Comparison of ENCODE assay signal across 7 mouse cellular contexts in the genomic region with DNA sequence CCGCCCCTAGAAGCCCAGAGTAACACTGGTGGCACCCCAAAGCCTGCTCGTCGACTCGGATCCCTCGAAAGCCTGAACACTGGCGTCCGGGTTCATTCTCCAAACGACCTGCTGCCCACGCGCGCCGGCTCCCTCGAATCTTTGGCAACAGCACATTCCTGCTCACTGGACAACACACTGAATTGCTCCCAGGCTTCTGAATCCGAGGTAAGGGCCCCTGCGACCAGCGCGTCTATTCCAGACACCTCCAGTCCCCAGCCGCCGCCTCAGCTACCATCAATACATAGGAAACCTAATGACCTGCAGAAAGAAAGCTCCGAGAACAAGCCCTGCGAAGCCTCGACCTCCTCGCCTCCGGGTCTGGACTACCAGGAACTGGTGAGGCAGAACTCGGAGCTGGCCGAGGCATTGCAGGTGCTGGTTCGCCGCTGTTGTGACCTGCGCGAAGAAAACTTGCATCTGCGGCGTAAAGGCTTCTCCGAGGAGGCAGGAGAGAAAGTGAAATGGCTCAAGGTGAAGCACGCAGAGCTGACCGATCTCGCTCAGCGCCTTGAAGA. TPM values are rescaled to one million over a fixed set of nuclear protein-coding genes. Genes with fewer than 3 reads are reported as not detected.
DNase-seq lines count a peak whose midpoint lies in the region; ATAC-seq and TF ChIP-seq lines count a peak whose summit lies in the region.

No protein-coding gene starts in this region.

- peaks cover 3% of the 10 kb centered on the region; the same call in 1 of the 2 replicates for H3K79me2 ChIP-seq in MEL (ENCODE audit: control insufficient read depth, insufficient read depth, low read length, poor library complexity)

- peak; percentile 6 for DNase-seq in left cerebral cortex, adult 11 months (ENCODE audit: low spot score)
- DNase-seq in left cerebral cortex, adult 9 months (ENCODE audit: low spot score in 2 of 2): no peak
- DNase-seq in MEL (ENCODE audit: low read depth, low spot score): no peak
- peak; percentile 12 to 47 for DNase-seq in kidney, postnatal 36 days
- DNase-seq in ovary, postnatal 14 days (ENCODE audit: low spot score): no peak

- H3K27me3 ChIP-seq in MEL (ENCODE audit: control insufficient read depth in 1 of 2, insufficient read depth in 2 of 2, low read length in 2 of 2): no peaks in the 10 kb centered on the region
- peaks cover 31% of the 10 kb centered on the region for H3K27me3 ChIP-seq in embryonic facial prominence, embryonic 15.5 days
- peaks cover 19% of the 10 kb centered on the region for H3K27me3 ChIP-seq in midbrain, embryonic 13.5 days

- H3K27ac ChIP-seq in MEL (ENCODE audit: control insufficient read depth, low read depth, low read length): no peak overlapping the region
- H3K27ac ChIP-seq in embryonic facial prominence, embryonic 15.5 days (replicated peaks): no peak overlapping the region
- H3K27ac ChIP-seq in midbrain, embryonic 13.5 days: peak overlapping the region; percentile 88

- TF ChIP-seq EP300 in MEL (IDR thresholded peaks at IDR 0.05; ENCODE audit: low read depth in 1 of 2, low read length in 2 of 2): no peak

- peaks cover 2 to 7% of the 10 kb centered on the region in 2 experiments; a peak in 1 of 4 replicates for H3K4me1 ChIP-seq in MEL (ENCODE audit: control insufficient read depth in 1 of 2, insufficient read depth in 2 of 2, low read length in 2 of 2)
- H3K4me1 ChIP-seq in embryonic facial prominence, embryonic 15.5 days: peaks cover 22% of the 10 kb centered on the region
- H3K4me1 ChIP-seq in midbrain, embryonic 13.5 days (replicated peaks): peaks cover 25% of the 10 kb centered on the region

- peak overlapping the region; percentile 77 for H3K9ac ChIP-seq in MEL (ENCODE audit: control insufficient read depth, low read depth, low read length, poor library complexity, severe bottlenecking)
- H3K9ac ChIP-seq in embryonic facial prominence, embryonic 15.5 days: no peak overlapping the region; the same call in 1 of the 2 replicates
- H3K9ac ChIP-seq in midbrain, embryonic 13.5 days (replicated peaks): peak overlapping the region; percentile 72

- H3K36me3 ChIP-seq in MEL (ENCODE audit: control insufficient read depth in 1 of 2, insufficient read depth in 2 of 2, low read length in 2 of 2): 0 out of 4 replicates have a peak, but pooled peaks cover 0 to 3% of the 10 kb centered on the region in 2 experiments
- H3K36me3 ChIP-seq in embryonic facial prominence, embryonic 15.5 days: no peaks in the 10 kb centered on the region
- H3K36me3 ChIP-seq in midbrain, embryonic 13.5 days: no peaks in the 10 kb centered on the region; the same call in 1 of the 2 replicates

- 0 out of 2 replicates have a peak, but pooled peaks have one; percentile 8 for ATAC-seq in embryonic facial prominence, embryonic 15.5 days (ENCODE audit: insufficient number of reproducible peaks, low FRiP score, low TSS enrichment, low read depth)
- peak; percentile 21 for ATAC-seq in midbrain, embryonic 13.5 days

- TF ChIP-seq RAD21 in MEL (IDR thresholded peaks at IDR 0.05; ENCODE audit: low read depth, low read length): no peak

- H3K9me3 ChIP-seq in MEL (replicated peaks; ENCODE audit: insufficient read depth, low read length): no peaks in the 10 kb centered on the region
- H3K9me3 ChIP-seq in embryonic facial prominence, embryonic 15.5 days (replicated peaks): no peaks in the 10 kb centered on the region
- H3K9me3 ChIP-seq in midbrain, embryonic 13.5 days: no peaks in the 10 kb centered on the region

- no peak for TF ChIP-seq CTCF in MEL (IDR thresholded peaks at IDR 0.05 in 2 of 3, conservative IDR thresholded peaks at IDR 0.05 in 1 of 3; ENCODE audit: control insufficient read depth in 1 of 3, insufficient read depth in 1 of 3, low read depth in 2 of 3, low read length in 3 of 3, poor library complexity in 1 of 3, severe bottlenecking in 1 of 3)

- peak overlapping the region; percentile 56 to 79 for H3K4me3 ChIP-seq in MEL (ENCODE audit: control insufficient read depth in 1 of 2, insufficient read depth in 1 of 2, low read depth in 2 of 2, low read length in 2 of 2)
- peak overlapping the region; percentile 64 for H3K4me3 ChIP-seq in embryonic facial prominence, embryonic 15.5 days (replicated peaks)
- peak overlapping the region; percentile 57 for H3K4me3 ChIP-seq in midbrain, embryonic 13.5 days (replicated peaks)

- H3K4me2 ChIP-seq in embryonic facial prominence, embryonic 15.5 days (replicated peaks): peak overlapping the region; percentile 99
- H3K4me2 ChIP-seq in midbrain, embryonic 13.5 days (replicated peaks): peak overlapping the region; percentile 87

- 1% methylated on average over 37 of the region's 37 CpGs for WGBS in embryonic facial prominence, embryonic 15.5 days
- WGBS in midbrain, embryonic 13.5 days: under 1% methylated on average over 37 of the region's 37 CpGs

- no peak for TF ChIP-seq POLR2A in MEL (IDR thresholded peaks at IDR 0.05; ENCODE audit: control insufficient read depth in 1 of 2, insufficient read depth in 1 of 2, low read depth in 1 of 2, low read length in 2 of 2, poor library complexity in 1 of 2)

TF ChIP-seq in MEL, 35 proteins besides CTCF, POLR2A, EP300 and RAD21:
- TF ChIP-seq USF1 (IDR thresholded peaks at IDR 0.05; ENCODE audit: low read depth, low read length) (no peak), HCFC1 (IDR thresholded peaks at IDR 0.05; ENCODE audit: low read depth, low read length) (no peak), ZC3H11A (IDR thresholded peaks at IDR 0.05; ENCODE audit: low read depth, low read length) (no peak), MYB (IDR thresholded peaks at IDR 0.05; ENCODE audit: low read depth, low read length) (no peak), ZKSCAN1 (IDR thresholded peaks at IDR 0.05; ENCODE audit: low read depth, low read length) (no peak), JUND (IDR thresholded peaks at IDR 0.05; ENCODE audit: low read depth, low read length) (no peak), MAFK (IDR thresholded peaks at IDR 0.05; ENCODE audit: borderline replicate concordance, low read depth, low read length) (no peak), MYC (IDR thresholded peaks at IDR 0.05; ENCODE audit: low read depth, low read length) (no peak), USF2 (IDR thresholded peaks at IDR 0.05; ENCODE audit: borderline replicate concordance in 1 of 2, insufficient read depth in 1 of 2, low read depth in 1 of 2, low read length in 2 of 2) (no peak), TCF12 (IDR thresholded peaks at IDR 0.05; ENCODE audit: low read depth, low read length) (no peak), TBP (IDR thresholded peaks at IDR 0.05; ENCODE audit: low read depth, low read length) (no peak), BHLHE40 (IDR thresholded peaks at IDR 0.05; ENCODE audit: borderline replicate concordance, low read depth, low read length) (no peak), POLR2AphosphoS5 (IDR thresholded peaks at IDR 0.05; ENCODE audit: borderline replicate concordance, low read depth, low read length) (no peak), GATA1 (IDR thresholded peaks at IDR 0.05; ENCODE audit: low read depth, low read length) (no peak)

RNA-seq across cellular contexts. Expression of gene Rimbp3, which starts 1.1 kb away (rescaled TPM):
- 0.36 and 0.62 TPM in 2 replicates for total RNA-seq in MEL (2012; rRNA removed)
- polyA plus RNA-seq in MEL (2012; ENCODE audit: insufficient read depth in 1 of 2, insufficient read length in 2 of 2, low read depth in 1 of 2, low replicate concordance in 2 of 2, missing spikeins in 1 of 2): under 1 TPM in 1 of 2 experiments, not detected in 1; 0.35 TPM
- 0.46 and 0.57 TPM in 2 replicates for polyA plus RNA-seq in embryonic facial prominence, embryonic 15.5 days (2015; fragmentation: Nextera tagmentation; extraction: Ambion mirVana)
- 2.1 and 2.5 TPM in 2 replicates for polyA plus RNA-seq in midbrain, embryonic 13.5 days (2015; fragmentation: Nextera tagmentation; extraction: Ambion mirVana)

RNA-seq across cellular contexts. Expression of gene Ube2l3, which starts 7.0 kb away (rescaled TPM):
- 137 and 166 TPM in 2 replicates for total RNA-seq in MEL (2012; rRNA removed)
- polyA plus RNA-seq in MEL (2012; ENCODE audit: insufficient read depth in 1 of 2, insufficient read length in 2 of 2, low read depth in 1 of 2, low replicate concordance in 2 of 2, missing spikeins in 1 of 2): 1,000 to 10,000 TPM in 1 of 2 experiments, 100 to 1,000 TPM in 1; 297 to 2,006 TPM
- 304 and 312 TPM in 2 replicates for polyA plus RNA-seq in embryonic facial prominence, embryonic 15.5 days (2015; fragmentation: Nextera tagmentation; extraction: Ambion mirVana)
- 330 and 342 TPM in 2 replicates for polyA plus RNA-seq in midbrain, embryonic 13.5 days (2015; fragmentation: Nextera tagmentation; extraction: Ambion mirVana)

RNA-seq across cellular contexts. Expression of gene Hic2, which starts 23.9 kb away (rescaled TPM):
- 5.8 and 5.9 TPM in 2 replicates for total RNA-seq in MEL (2012; rRNA removed)
- polyA plus RNA-seq in MEL (2012; ENCODE audit: insufficient read depth in 1 of 2, insufficient read length in 2 of 2, low read depth in 1 of 2, low replicate concordance in 2 of 2, missing spikeins in 1 of 2): 1 to 10 TPM in 1 of 2 experiments, not detected in 1; 9.5 TPM
- 4.8 and 5.6 TPM in 2 replicates for polyA plus RNA-seq in embryonic facial prominence, embryonic 15.5 days (2015; fragmentation: Nextera tagmentation; extraction: Ambion mirVana)
- 13.2 and 13.6 TPM in 2 replicates for polyA plus RNA-seq in midbrain, embryonic 13.5 days (2015; fragmentation: Nextera tagmentation; extraction: Ambion mirVana)

Comparison
In these comparisons a context has a peak if more than half of its experiments do, and no peak if none do; other contexts are left out.
1. DNase-seq: peak in left cerebral cortex, adult 11 months (single experiment) and kidney, postnatal 36 days (2 of 2); none in left cerebral cortex, adult 9 months (0 of 2), MEL (single experiment) and ovary, postnatal 14 days (single experiment).
2. Peak in every context shown above with its lines, with median percentiles within 50 percentile points of each other: H3K4me3 ChIP-seq.